Mouse (Mus musculus) lung, adult 2 months (tissue): ENCODE data around the gene Chsy1.

Source experiments
- CTCF ChIP-seq: fragments of 200-500 bp; IDR thresholded peaks from 2 replicates; pipeline ENCODE4 v1.5.1; 2011; ENCODE audit warnings: mild to moderate bottlenecking, low read length, control low read depth; ENCODE audit not compliant: insufficient read depth
- POLR2A ChIP-seq: fragments of 200-500 bp; IDR thresholded peaks from 2 replicates; pipeline ENCODE4 v1.6.1; 2011; ENCODE audit warnings: low read depth, mild to moderate bottlenecking, control low read depth, low read length, borderline replicate concordance; ENCODE audit errors: extremely low read depth

GRCm38 (mm10) chr7:66120702-66121396 lies 11.5 kb downstream of the Chsy1 start:
- TF ChIP-seq CTCF (no peak), POLR2A (no peak)
